Mouse (Mus musculus): ENCODE results near the gene Oprm1. TPM values are rescaled to one million over a fixed set of nuclear protein-coding genes. Genes with fewer than 3 reads are reported as not detected.

The Oprm1 gene
- polyA plus RNA-seq, 1 experiment: not detected

DNA sequence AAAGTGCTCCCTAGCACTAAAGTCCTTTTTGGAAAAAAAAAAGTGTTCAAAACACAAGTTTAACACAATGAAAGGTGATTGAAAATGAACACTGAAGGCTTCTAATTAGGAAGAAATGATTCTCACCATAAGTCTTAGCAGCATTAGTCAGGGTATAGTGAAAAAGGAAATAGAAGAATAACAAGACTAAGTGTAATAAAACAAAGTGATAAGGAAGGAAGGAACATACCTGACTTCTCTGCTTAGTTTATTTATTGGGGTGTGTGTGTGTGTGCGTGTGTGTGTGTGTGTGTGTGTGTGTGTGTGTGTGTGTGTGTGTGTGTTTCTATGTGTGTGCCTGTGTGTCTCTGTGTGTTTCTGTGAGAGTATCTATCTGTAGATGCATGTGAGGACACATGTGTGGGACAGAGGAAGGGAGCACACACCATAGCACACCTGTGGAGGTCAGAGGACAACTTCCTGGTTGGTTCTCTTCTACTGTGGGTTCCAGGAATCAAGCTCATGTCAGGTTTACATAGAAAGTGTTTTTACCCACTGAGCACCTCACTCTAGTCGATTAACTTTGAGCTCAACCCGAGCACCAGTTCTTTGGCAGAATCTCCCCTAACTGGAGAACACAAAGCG is 169.4 kb downstream of the Oprm1 start:
- Histone ChIP-seq H3K27ac (replicated peaks; ENCODE audit: low read depth, low read length) (no peak overlapping the region), H3K4me3 (ENCODE audit: insufficient read depth, low read depth, low read length) (no peak overlapping the region), H3K4me1 (ENCODE audit: control insufficient read depth, insufficient read depth, insufficient read length, low read length) (no peaks in the 10 kb centered on the region)

- H3K4me1 ChIP-seq (ENCODE audit: control insufficient read depth, insufficient read depth, insufficient read length, low read length): no peaks in the 10 kb centered on the region
- H3K27ac ChIP-seq (replicated peaks; ENCODE audit: low read depth, low read length): no peak overlapping the region
- H3K4me3 ChIP-seq (ENCODE audit: insufficient read depth, low read depth, low read length): no peak overlapping the region
Measured at GRCm38 (mm10) chr10:6928905-6929304, 170.6 kb downstream of the Oprm1 start.

DNA sequence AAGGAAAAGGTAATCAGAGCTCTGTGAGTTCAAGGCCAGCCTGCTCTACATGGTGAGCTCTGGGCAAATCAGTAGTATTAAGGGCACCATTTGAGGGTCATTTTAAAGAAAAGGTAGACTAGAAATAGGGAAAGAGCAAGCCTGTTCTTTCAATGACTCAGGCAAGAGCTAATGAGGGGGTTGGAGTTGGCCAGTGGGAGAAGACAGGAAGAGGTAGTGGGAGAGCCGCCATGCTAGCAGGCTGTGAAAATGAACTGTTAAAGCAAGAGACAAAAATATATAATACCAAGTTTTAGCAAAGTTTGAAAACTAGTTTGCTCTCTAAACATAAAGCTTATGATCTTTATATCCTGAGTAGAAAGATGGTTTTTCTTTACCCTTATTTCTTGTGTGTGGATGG is 172.1 kb downstream of the Oprm1 start:
- no peak overlapping the region for H3K4me3 ChIP-seq (ENCODE audit: insufficient read depth, low read depth, low read length)
- H3K27ac ChIP-seq (replicated peaks; ENCODE audit: low read depth, low read length): no peak overlapping the region
- H3K4me1 ChIP-seq (ENCODE audit: control insufficient read depth, insufficient read depth, insufficient read length, low read length): no peaks in the 10 kb centered on the region

DNA sequence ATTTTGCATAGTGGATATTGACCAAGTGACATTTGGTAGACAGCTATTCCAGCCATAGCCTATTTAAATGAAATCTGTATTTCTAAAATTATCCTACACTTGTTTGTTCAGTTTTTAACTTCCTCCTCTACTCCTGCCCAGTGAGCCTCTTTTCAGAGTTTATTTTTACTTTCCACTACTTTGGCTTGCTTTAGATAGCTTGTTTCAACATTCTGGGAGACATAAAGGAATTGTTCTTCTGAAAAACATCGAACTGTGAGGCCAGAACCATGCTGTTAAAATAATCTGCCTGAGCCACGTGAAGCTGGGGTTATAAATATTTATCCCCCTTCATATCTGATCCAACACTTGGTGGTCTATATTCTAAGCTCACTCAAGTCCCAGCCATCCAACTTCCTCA is 172.6 kb downstream of the Oprm1 start:
- Histone ChIP-seq H3K27ac (replicated peaks; ENCODE audit: low read depth, low read length) (no peak overlapping the region), H3K4me1 (ENCODE audit: control insufficient read depth, insufficient read depth, insufficient read length, low read length) (no peaks in the 10 kb centered on the region), H3K4me3 (ENCODE audit: insufficient read depth, low read depth, low read length) (no peak overlapping the region)

GRCm38 (mm10) chr10:6934776-6935175 is 176.5 kb downstream of the Oprm1 start:
- H3K27ac ChIP-seq (replicated peaks; ENCODE audit: low read depth, low read length): no peak overlapping the region
- no peak overlapping the region for H3K4me3 ChIP-seq (ENCODE audit: insufficient read depth, low read depth, low read length)
- no peaks in the 10 kb centered on the region for H3K4me1 ChIP-seq (ENCODE audit: control insufficient read depth, insufficient read depth, insufficient read length, low read length)

GRCm38 (mm10) chr10:6936671-6937425 is 178.5 kb downstream of the Oprm1 start:
- no peaks in the 10 kb centered on the region for H3K4me1 ChIP-seq (ENCODE audit: control insufficient read depth, insufficient read depth, insufficient read length, low read length)
- H3K27ac ChIP-seq (replicated peaks; ENCODE audit: low read depth, low read length): no peak overlapping the region
- H3K4me3 ChIP-seq (ENCODE audit: insufficient read depth, low read depth, low read length): no peak overlapping the region

GRCm38 (mm10) chr10:6953115-6953514 is 194.8 kb downstream of the Oprm1 start:
- H3K27ac ChIP-seq (replicated peaks; ENCODE audit: low read depth, low read length): no peak overlapping the region
- no peaks in the 10 kb centered on the region for H3K4me1 ChIP-seq (ENCODE audit: control insufficient read depth, insufficient read depth, insufficient read length, low read length)
- no peak overlapping the region for H3K4me3 ChIP-seq (ENCODE audit: insufficient read depth, low read depth, low read length)

DNA sequence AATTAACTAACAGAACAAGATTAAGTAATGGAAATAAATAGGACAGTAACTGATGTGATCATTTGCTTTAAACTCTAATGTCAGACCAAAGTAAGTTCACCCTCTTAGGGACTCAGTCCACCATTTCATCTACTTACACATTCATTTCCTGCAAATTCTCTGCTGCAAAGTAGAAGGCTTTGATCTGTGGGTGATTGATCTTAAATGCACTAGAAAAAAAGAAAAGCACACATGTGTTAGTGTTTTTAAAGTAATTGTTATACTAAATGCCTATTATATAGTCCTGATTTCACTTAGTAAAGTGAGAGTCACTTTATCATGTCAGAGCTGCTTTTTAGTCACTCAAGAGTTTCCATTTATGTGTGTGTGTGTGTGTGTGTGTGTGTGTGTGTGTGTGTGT is 196.2 kb downstream of the Oprm1 start:
- no peak overlapping the region for H3K27ac ChIP-seq (replicated peaks; ENCODE audit: low read depth, low read length)
- no peaks in the 10 kb centered on the region for H3K4me1 ChIP-seq (ENCODE audit: control insufficient read depth, insufficient read depth, insufficient read length, low read length)
- H3K4me3 ChIP-seq (ENCODE audit: insufficient read depth, low read depth, low read length): no peak overlapping the region

DNA sequence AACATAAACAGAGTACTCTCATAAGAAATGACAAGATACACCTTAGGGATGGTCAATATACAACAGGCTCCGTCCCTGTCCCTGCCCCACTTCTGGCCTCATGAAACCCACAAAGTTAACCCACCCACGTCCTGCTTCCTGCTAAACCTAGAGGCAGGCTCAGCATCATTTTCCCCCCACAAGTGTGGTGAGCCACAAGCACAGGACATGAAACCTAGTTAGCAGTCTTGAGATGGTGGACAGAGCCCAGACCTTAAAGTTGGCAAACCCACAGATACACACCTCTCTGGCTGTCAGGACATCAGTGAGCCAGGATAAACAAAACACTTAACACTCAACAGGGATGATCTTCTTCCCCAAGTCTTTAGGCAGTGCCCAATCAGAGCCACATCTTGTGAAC is 198.1 kb downstream of the Oprm1 start:
- Histone ChIP-seq H3K27ac (replicated peaks; ENCODE audit: low read depth, low read length) (no peak overlapping the region), H3K4me1 (ENCODE audit: control insufficient read depth, insufficient read depth, insufficient read length, low read length) (no peaks in the 10 kb centered on the region), H3K4me3 (ENCODE audit: insufficient read depth, low read depth, low read length) (no peak overlapping the region)

DNA sequence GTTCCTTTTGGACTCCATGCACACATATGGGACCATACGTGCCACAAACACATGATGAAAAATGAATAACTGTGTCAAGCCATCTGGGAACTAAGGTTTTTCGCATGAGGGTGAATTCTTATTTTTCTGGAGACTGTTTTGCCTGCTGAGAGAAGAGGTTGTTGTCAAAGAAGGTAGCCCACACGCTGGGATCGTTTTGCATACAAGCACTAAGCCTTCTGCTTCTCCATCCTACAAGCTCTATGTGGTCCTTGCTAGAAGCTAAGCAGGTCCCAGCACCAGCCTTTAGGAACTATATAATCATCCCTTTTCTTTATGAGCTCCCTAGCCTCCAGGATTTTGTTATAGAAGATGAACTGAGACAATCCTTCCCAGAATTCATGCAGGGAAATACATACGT is 200.5 kb downstream of the Oprm1 start:
- H3K27ac ChIP-seq (replicated peaks; ENCODE audit: low read depth, low read length): no peak overlapping the region
- H3K4me3 ChIP-seq (ENCODE audit: insufficient read depth, low read depth, low read length): no peak overlapping the region
- H3K4me1 ChIP-seq (ENCODE audit: control insufficient read depth, insufficient read depth, insufficient read length, low read length): no peaks in the 10 kb centered on the region

DNA sequence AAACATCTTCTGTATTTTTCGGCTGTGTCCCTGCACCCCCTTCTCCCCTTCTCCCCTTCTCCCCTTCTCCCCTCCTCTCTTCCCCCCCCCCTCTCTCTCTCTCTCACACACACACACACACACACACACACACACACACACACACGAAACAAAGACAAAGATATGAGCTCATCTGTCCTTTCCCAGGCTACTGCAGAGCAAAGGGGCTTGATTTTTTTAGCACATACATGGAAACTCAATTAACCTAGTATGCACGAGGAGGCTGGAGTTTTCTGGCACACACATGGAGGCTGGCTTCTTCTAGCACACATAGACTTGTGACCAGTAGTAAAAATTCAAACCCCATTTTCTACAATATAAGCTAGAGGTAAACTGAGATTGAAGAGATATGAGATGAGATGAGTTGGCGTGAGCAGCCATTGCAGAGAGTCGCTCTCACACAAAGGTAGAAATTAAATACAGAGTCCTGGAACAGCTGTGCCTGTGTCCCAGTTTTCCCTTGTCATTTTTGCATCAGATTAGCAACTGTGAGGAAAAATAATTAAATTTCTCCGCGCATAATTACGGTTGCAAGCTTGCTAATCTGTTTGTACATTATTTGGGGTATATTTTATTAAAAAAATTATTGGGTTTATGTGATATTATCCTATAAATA is 209.4 kb downstream of the Oprm1 start:
- Histone ChIP-seq H3K4me1 (ENCODE audit: control insufficient read depth, insufficient read depth, insufficient read length, low read length) (no peaks in the 10 kb centered on the region), H3K4me3 (ENCODE audit: insufficient read depth, low read depth, low read length) (no peak overlapping the region), H3K27ac (replicated peaks; ENCODE audit: low read depth, low read length) (no peak overlapping the region)

DNA sequence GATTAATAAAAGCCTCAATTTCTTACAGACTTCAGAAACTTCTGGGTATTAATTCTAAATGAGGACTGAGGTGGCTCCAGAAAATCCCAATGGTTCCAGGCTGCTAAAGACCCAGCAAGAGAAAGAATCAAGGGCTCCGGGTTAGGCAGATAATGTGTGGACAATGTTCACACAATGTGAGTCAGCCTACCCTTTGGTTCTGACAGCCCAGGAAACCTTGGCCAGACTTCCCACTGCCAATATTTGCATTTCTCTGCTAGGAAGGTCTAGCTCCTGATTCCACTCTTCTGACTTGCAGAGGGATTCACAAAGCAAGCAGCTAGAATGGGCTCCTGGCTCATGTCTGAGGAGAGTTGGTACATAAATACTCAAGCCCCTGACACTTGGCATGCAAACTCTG is 210.0 kb downstream of the Oprm1 start:
- Histone ChIP-seq H3K27ac (replicated peaks; ENCODE audit: low read depth, low read length) (no peak overlapping the region), H3K4me1 (ENCODE audit: control insufficient read depth, insufficient read depth, insufficient read length, low read length) (no peaks in the 10 kb centered on the region), H3K4me3 (ENCODE audit: insufficient read depth, low read depth, low read length) (no peak overlapping the region)

- Histone ChIP-seq H3K27ac (replicated peaks; ENCODE audit: low read depth, low read length) (no peak overlapping the region), H3K4me3 (ENCODE audit: insufficient read depth, low read depth, low read length) (no peak overlapping the region), H3K4me1 (ENCODE audit: control insufficient read depth, insufficient read depth, insufficient read length, low read length) (no peaks in the 10 kb centered on the region)
Measured at GRCm38 (mm10) chr10:6977843-6978242, 219.5 kb downstream of the Oprm1 start.

- no peaks in the 10 kb centered on the region for H3K4me1 ChIP-seq (ENCODE audit: control insufficient read depth, insufficient read depth, insufficient read length, low read length)
- no peak overlapping the region for H3K27ac ChIP-seq (replicated peaks; ENCODE audit: low read depth, low read length)
- no peak overlapping the region for H3K4me3 ChIP-seq (ENCODE audit: insufficient read depth, low read depth, low read length)
Measured at GRCm38 (mm10) chr10:6978733-6979132, 220.4 kb downstream of the Oprm1 start.

DNA sequence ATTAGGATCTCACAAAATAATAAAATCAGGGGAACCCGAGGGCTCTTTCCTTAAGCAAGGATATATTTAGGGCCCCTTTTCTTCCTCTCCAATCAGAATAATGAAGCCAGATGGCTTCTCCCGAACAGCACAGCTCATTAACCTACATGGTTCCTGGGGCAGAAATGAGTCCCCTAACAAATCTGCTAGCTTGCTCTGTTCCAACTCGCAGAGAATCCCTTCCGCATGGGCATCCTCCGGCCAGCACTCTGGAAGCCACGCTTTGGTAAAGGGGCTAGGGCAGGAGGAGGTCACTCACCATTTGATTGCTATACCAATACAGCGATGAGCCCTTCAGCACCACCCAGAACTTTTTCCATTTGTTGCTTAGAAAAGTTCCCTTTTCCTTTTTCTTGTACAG is 220.9 kb downstream of the Oprm1 start:
- Histone ChIP-seq H3K4me1 (ENCODE audit: control insufficient read depth, insufficient read depth, insufficient read length, low read length) (no peaks in the 10 kb centered on the region), H3K4me3 (ENCODE audit: insufficient read depth, low read depth, low read length) (no peak overlapping the region), H3K27ac (replicated peaks; ENCODE audit: low read depth, low read length) (no peak overlapping the region)

GRCm38 (mm10) chr10:6979789-6980188 is 221.5 kb downstream of the Oprm1 start:
- Histone ChIP-seq H3K27ac (replicated peaks; ENCODE audit: low read depth, low read length) (no peak overlapping the region), H3K4me3 (ENCODE audit: insufficient read depth, low read depth, low read length) (no peak overlapping the region)

More at GRCm38 (mm10) chr10:6979789-6980188, 221.5 kb downstream of the Oprm1 start:
- H3K4me1 ChIP-seq (ENCODE audit: control insufficient read depth, insufficient read depth, insufficient read length, low read length): no peaks in the 10 kb centered on the region

Data from brown adipose tissue, adult 24 weeks (tissue).